Mouse (Mus musculus): ENCODE measurements around the gene Prkcz. TPM values are rescaled to one million over a fixed set of nuclear protein-coding genes. Genes with fewer than 3 reads are reported as not detected.

The Prkcz gene
- polyA plus RNA-seq, 1 experiment = 73.8 TPM

GRCm38 (mm10) chr4:155396751-155397150, 35.6 kb upstream of the Prkcz start:
- H3K36me3 ChIP-seq (ENCODE audit: control insufficient read depth, insufficient read depth, low read length) = no peaks in the 10 kb centered on the region
- no peak overlapping the region for H3K27ac ChIP-seq (ENCODE audit: insufficient read depth, low read depth, low read length)
- 72% methylated on average over 4 of the region's 4 CpGs for WGBS
- no peak overlapping the region for H3K4me3 ChIP-seq (ENCODE audit: low read depth, low read length)
- H3K4me1 ChIP-seq (ENCODE audit: control insufficient read depth, insufficient read depth, insufficient read length, low read length) = peaks cover 6% of the 10 kb centered on the region
- TF ChIP-seq POLR2A (IDR thresholded peaks at IDR 0.05; ENCODE audit: low read depth, low read length) = no peak
- no peak for TF ChIP-seq CTCF (IDR thresholded peaks at IDR 0.05; ENCODE audit: extremely low read depth, insufficient read length, insufficient replicate concordance, low read depth, low read length)
- 0 out of 2 replicates have a peak, but pooled peaks cover 3% of the 10 kb centered on the region for H3K27me3 ChIP-seq (ENCODE audit: control insufficient read depth, insufficient read depth, low read length)

- TF ChIP-seq POLR2A (IDR thresholded peaks at IDR 0.05; ENCODE audit: low read depth, low read length) (no peak), CTCF (IDR thresholded peaks at IDR 0.05; ENCODE audit: extremely low read depth, insufficient read length, insufficient replicate concordance, low read depth, low read length) (no peak)
- 87% methylated on average over 5 of the region's 5 CpGs for WGBS
Measured at GRCm38 (mm10) chr4:155395471-155395870, 34.3 kb upstream of the Prkcz start.

GRCm38 (mm10) chr4:155387166-155387565, 26.0 kb upstream of the Prkcz start:
- no peaks in the 10 kb centered on the region for H3K4me1 ChIP-seq (ENCODE audit: control insufficient read depth, insufficient read depth, insufficient read length, low read length)
- no peak for TF ChIP-seq CTCF (IDR thresholded peaks at IDR 0.05; ENCODE audit: extremely low read depth, insufficient read length, insufficient replicate concordance, low read depth, low read length)
- no peak for TF ChIP-seq POLR2A (IDR thresholded peaks at IDR 0.05; ENCODE audit: low read depth, low read length)
- no peak overlapping the region for H3K4me3 ChIP-seq (ENCODE audit: low read depth, low read length)
- no peaks in the 10 kb centered on the region for H3K36me3 ChIP-seq (ENCODE audit: control insufficient read depth, insufficient read depth, low read length)
- no peak overlapping the region for H3K27ac ChIP-seq (ENCODE audit: insufficient read depth, low read depth, low read length)
- WGBS = 80% methylated on average over 8 of the region's 8 CpGs
- H3K27me3 ChIP-seq (ENCODE audit: control insufficient read depth, insufficient read depth, low read length) = no peaks in the 10 kb centered on the region

More at GRCm38 (mm10) chr4:155395471-155395870, 34.3 kb upstream of the Prkcz start:
- H3K27ac ChIP-seq (ENCODE audit: insufficient read depth, low read depth, low read length) = no peak overlapping the region
- H3K36me3 ChIP-seq (ENCODE audit: control insufficient read depth, insufficient read depth, low read length) = no peaks in the 10 kb centered on the region
- peaks cover 6% of the 10 kb centered on the region for H3K4me1 ChIP-seq (ENCODE audit: control insufficient read depth, insufficient read depth, insufficient read length, low read length)
- H3K4me3 ChIP-seq (ENCODE audit: low read depth, low read length) = no peak overlapping the region
- H3K27me3 ChIP-seq (ENCODE audit: control insufficient read depth, insufficient read depth, low read length) = 0 out of 2 replicates have a peak, but pooled peaks cover 3% of the 10 kb centered on the region

GRCm38 (mm10) chr4:155383326-155383725, 22.2 kb upstream of the Prkcz start:
- H3K36me3 ChIP-seq (ENCODE audit: control insufficient read depth, insufficient read depth, low read length) = no peaks in the 10 kb centered on the region
- no peaks in the 10 kb centered on the region for H3K4me1 ChIP-seq (ENCODE audit: control insufficient read depth, insufficient read depth, insufficient read length, low read length)
- H3K27me3 ChIP-seq (ENCODE audit: control insufficient read depth, insufficient read depth, low read length) = no peaks in the 10 kb centered on the region
- no peak overlapping the region for H3K27ac ChIP-seq (ENCODE audit: insufficient read depth, low read depth, low read length)
- H3K4me3 ChIP-seq (ENCODE audit: low read depth, low read length) = no peak overlapping the region
- no peak for TF ChIP-seq CTCF (IDR thresholded peaks at IDR 0.05; ENCODE audit: extremely low read depth, insufficient read length, insufficient replicate concordance, low read depth, low read length)
- TF ChIP-seq POLR2A (IDR thresholded peaks at IDR 0.05; ENCODE audit: low read depth, low read length) = no peak
- 76% methylated on average over 4 of the region's 4 CpGs for WGBS

- H3K27ac ChIP-seq (ENCODE audit: insufficient read depth, low read depth, low read length) = no peak overlapping the region
- no peaks in the 10 kb centered on the region for H3K36me3 ChIP-seq (ENCODE audit: control insufficient read depth, insufficient read depth, low read length)
- TF ChIP-seq POLR2A (IDR thresholded peaks at IDR 0.05; ENCODE audit: low read depth, low read length) = no peak
- TF ChIP-seq CTCF (IDR thresholded peaks at IDR 0.05; ENCODE audit: extremely low read depth, insufficient read length, insufficient replicate concordance, low read depth, low read length) = no peak
- H3K27me3 ChIP-seq (ENCODE audit: control insufficient read depth, insufficient read depth, low read length) = no peaks in the 10 kb centered on the region
- H3K4me3 ChIP-seq (ENCODE audit: low read depth, low read length) = no peak overlapping the region
- no peaks in the 10 kb centered on the region for H3K4me1 ChIP-seq (ENCODE audit: control insufficient read depth, insufficient read depth, insufficient read length, low read length)
- 41% methylated on average over 9 of the region's 9 CpGs for WGBS
Measured at GRCm38 (mm10) chr4:155382752-155383151, 21.6 kb upstream of the Prkcz start.

GRCm38 (mm10) chr4:155381974-155382373, 20.8 kb upstream of the Prkcz start:
- Histone ChIP-seq H3K4me3 (ENCODE audit: low read depth, low read length) (no peak overlapping the region), H3K36me3 (ENCODE audit: control insufficient read depth, insufficient read depth, low read length) (no peaks in the 10 kb centered on the region), H3K4me1 (ENCODE audit: control insufficient read depth, insufficient read depth, insufficient read length, low read length) (peaks cover 4% of the 10 kb centered on the region; the same call in 1 of the 2 replicates), H3K27me3 (ENCODE audit: control insufficient read depth, insufficient read depth, low read length) (no peaks in the 10 kb centered on the region), H3K27ac (ENCODE audit: insufficient read depth, low read depth, low read length) (no peak overlapping the region)
- 29% methylated on average over 7 of the region's 7 CpGs for WGBS
- no peak for TF ChIP-seq CTCF (IDR thresholded peaks at IDR 0.05; ENCODE audit: extremely low read depth, insufficient read length, insufficient replicate concordance, low read depth, low read length)
- TF ChIP-seq POLR2A (IDR thresholded peaks at IDR 0.05; ENCODE audit: low read depth, low read length) = no peak

- no peak overlapping the region for H3K4me3 ChIP-seq (ENCODE audit: low read depth, low read length)
- peaks cover 40% of the 10 kb centered on the region for H3K4me1 ChIP-seq (ENCODE audit: control insufficient read depth, insufficient read depth, insufficient read length, low read length)
- no peak for TF ChIP-seq CTCF (IDR thresholded peaks at IDR 0.05; ENCODE audit: extremely low read depth, insufficient read length, insufficient replicate concordance, low read depth, low read length)
- TF ChIP-seq POLR2A (IDR thresholded peaks at IDR 0.05; ENCODE audit: low read depth, low read length) = no peak
- H3K36me3 ChIP-seq (ENCODE audit: control insufficient read depth, insufficient read depth, low read length) = no peaks in the 10 kb centered on the region
- WGBS = 70% methylated on average over 5 of the region's 5 CpGs
- H3K27ac ChIP-seq (ENCODE audit: insufficient read depth, low read depth, low read length) = peak overlapping the region; percentile 89
- no peaks in the 10 kb centered on the region for H3K27me3 ChIP-seq (ENCODE audit: control insufficient read depth, insufficient read depth, low read length)
Measured at GRCm38 (mm10) chr4:155371797-155372735, 10.9 kb upstream of the Prkcz start.
